Mouse (Mus musculus) right cerebral cortex, adult 18-20 months (tissue): Measurements from ENCODE around the gene S100a2.

Experiments
- DNase-seq: peaks from one replicate; pipeline ENCODE4 v3.0.0; 2022; ENCODE audit warnings: mixed read lengths

S100a2 gene

GRCm38 (mm10) chr3:90621552-90621951, 31.5 kb downstream of the S100a2 start:
- no peak for DNase-seq

GRCm38 (mm10) chr3:90623435-90624071, 33.5 kb downstream of the S100a2 start:
- peak; percentile 46 for DNase-seq

GRCm38 (mm10) chr3:90625496-90625895, 35.4 kb downstream of the S100a2 start:
- no peak for DNase-seq

- no peak for DNase-seq
Observed at GRCm38 (mm10) chr3:90626266-90627021, 36.4 kb downstream of the S100a2 start.

GRCm38 (mm10) chr3:90627366-90627765, 37.3 kb downstream of the S100a2 start:
- DNase-seq = no peak

- no peak for DNase-seq
Observed at GRCm38 (mm10) chr3:90627807-90628206, 37.8 kb downstream of the S100a2 start.

- no peak for DNase-seq
Observed at GRCm38 (mm10) chr3:90629298-90629697, 39.3 kb downstream of the S100a2 start.

- DNase-seq = no peak
Observed at GRCm38 (mm10) chr3:90631984-90632383, 41.9 kb downstream of the S100a2 start.

GRCm38 (mm10) chr3:90638511-90639275, 48.6 kb downstream of the S100a2 start:
- DNase-seq = no peak

GRCm38 (mm10) chr3:90639511-90640154, 49.6 kb downstream of the S100a2 start:
- DNase-seq = no peak

- no peak for DNase-seq
Observed at GRCm38 (mm10) chr3:90640981-90641380, 50.9 kb downstream of the S100a2 start.
